Mouse (Mus musculus): ENCODE measurements around the gene Hmga2. TPM values are rescaled to one million over a fixed set of nuclear protein-coding genes. Genes with fewer than 3 reads are reported as not detected.

Hmga2 gene
- total RNA-seq, 2 experiments from 2014 or later, result 0.21 TPM; not detected in 1

GRCm38 (mm10) chr10:120429758-120430259 is 46.5 kb downstream of the Hmga2 start:
- intact Hi-C loops (cut with DNase I), result loop anchor here (10.0 kb wide), 2 partner anchors 125 to 435 kb away; no protein-coding TSS in a partner anchor
- DNase-seq (ENCODE audit: low spot score in 2 of 2), result no peak

GRCm38 (mm10) chr10:120429199-120429551 is 47.1 kb downstream of the Hmga2 start:
- intact Hi-C loops (cut with DNase I), result loop anchor here (10.0 kb wide), 1 partner anchor 126 kb away; no protein-coding TSS in a partner anchor
- no peak for DNase-seq (ENCODE audit: low spot score in 2 of 2)

DNA sequence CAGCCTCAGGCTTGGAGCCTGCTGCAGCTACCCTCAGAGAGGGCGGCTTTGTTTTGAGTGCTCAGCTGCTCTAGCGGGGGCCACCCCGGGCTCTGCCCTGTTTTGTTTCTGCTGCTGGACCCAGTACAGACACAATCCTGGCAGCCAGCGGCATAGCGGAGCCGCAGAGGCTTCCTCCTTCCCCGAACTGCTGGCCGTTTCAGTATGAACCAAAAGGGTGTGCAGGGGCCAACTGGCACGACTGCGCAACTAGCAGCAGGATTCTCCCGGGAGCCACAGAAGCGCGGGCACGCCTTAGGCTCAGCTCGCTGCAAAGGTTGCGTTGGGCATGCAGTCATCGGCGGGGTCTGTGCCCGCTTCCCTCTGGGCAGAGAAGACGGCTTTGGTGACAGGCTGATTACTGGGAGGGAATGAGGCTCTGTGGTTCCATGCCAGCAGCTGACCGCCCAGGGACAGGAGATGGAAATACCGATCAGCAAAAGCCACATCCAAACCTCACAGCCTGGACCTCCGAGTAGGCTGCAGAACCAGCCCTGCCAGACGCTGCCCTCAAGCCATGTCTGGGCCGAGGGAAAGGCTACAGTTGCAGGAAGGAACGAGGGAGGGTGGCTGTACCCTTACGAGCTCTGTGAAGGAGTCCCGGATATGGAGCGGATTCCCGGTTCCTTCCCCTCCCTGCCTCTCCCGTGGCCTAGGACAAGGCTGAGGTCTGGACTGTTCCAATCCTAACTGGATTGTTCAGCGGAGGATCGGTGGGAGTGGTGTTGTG is 47.7 kb downstream of the Hmga2 start:
- DNase-seq (ENCODE audit: low spot score in 2 of 2), result peak; percentile 4 to 19
- intact Hi-C loops (cut with DNase I), result loop anchor here (10.0 kb wide), 1 partner anchor 126 kb away; no protein-coding TSS in a partner anchor

GRCm38 (mm10) chr10:120426086-120426610 is 50.1 kb downstream of the Hmga2 start:
- intact Hi-C loops (cut with DNase I), result loop anchor here (10.0 kb wide), 1 partner anchor 129 kb away; no protein-coding TSS in a partner anchor
- peak; percentile 3 to 9 for DNase-seq (ENCODE audit: low spot score in 2 of 2)

DNA sequence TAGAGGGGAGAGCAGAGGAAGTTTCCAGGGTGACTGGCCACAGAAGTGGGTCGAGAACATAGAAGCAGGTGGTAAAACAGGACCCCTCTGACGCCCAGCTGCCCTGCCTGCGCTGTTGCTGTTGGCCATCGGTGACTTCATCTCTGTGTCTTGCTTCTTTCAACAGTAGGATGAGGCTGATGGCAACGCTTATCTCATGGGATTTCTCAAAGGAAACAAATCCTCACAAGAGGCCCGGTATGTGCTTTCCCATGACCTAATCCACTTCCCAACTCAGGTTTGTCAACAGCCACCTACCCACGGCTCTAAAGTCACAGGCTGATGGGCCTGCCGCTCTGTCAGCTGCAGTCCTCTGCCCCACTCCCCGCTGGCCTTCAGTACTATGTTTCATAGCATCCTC is 52.3 kb downstream of the Hmga2 start:
- intact Hi-C loops (cut with DNase I), result loop anchor here (5.0 to 10.0 kb wide), 2 partner anchors 47 to 131 kb away; no protein-coding TSS in a partner anchor
- DNase-seq (ENCODE audit: low spot score in 2 of 2), result no peak

DNA sequence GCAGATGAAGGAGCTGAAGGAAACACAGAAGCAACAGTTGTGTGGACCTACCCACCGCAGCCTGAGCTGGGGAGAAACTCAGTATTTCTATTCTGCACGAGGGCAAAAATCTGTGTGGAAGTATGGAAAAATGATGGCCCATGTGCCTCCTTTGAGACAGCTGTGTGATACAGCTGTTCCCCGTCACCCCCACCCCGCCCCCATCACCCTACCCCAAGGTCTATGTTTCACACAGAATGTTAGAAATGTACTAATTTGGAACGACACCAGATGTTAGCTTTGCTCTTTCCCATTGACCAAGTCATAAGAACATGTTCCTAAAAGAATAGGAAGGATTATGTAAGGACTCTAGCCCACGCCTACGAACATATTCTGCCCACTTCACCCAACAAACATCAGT is 53.0 kb downstream of the Hmga2 start:
- no peak for DNase-seq (ENCODE audit: low spot score in 2 of 2)
- intact Hi-C loops (cut with DNase I), result loop anchor here (5.0 to 10.0 kb wide), 2 partner anchors 46 to 132 kb away; no protein-coding TSS in a partner anchor

DNA sequence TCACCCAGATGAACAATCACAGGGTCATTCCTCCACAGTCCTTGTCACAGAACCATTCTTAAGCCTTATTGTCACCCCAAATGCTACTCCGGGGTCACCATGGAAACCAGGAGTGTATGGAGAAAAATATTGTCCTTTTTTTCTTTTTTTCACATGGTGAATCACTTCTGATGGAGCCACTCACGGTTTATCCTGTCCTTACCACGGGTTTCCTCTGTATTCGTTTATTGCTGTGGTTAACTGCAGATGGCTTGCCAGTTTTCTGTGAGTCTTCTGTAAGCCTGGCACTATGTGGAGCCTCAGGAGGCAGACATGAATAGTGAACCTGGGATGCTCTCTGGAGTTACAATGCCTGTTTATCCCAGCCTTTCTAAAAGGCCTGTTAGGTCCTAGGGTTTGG is 53.4 kb downstream of the Hmga2 start:
- no peak for DNase-seq (ENCODE audit: low spot score in 2 of 2)
- intact Hi-C loops (cut with DNase I), result loop anchor here (5.0 to 10.0 kb wide), 2 partner anchors 46 to 132 kb away; no protein-coding TSS in a partner anchor

- intact Hi-C loops (cut with DNase I), result loop anchor here (5.0 to 10.0 kb wide), 2 partner anchors 45 to 133 kb away; no protein-coding TSS in a partner anchor
- peak; percentile 50 to 80 for DNase-seq (ENCODE audit: low spot score in 2 of 2)
These were observed 54.2 kb downstream of the Hmga2 start for GRCm38 (mm10) chr10:120422050-120422449.

GRCm38 (mm10) chr10:120420971-120421629 is 55.2 kb downstream of the Hmga2 start:
- no peak for DNase-seq (ENCODE audit: low spot score in 2 of 2)
- intact Hi-C loops (cut with DNase I), result loop anchor here (5.0 to 10.0 kb wide), 2 partner anchors 44 to 134 kb away; no protein-coding TSS in a partner anchor

DNA sequence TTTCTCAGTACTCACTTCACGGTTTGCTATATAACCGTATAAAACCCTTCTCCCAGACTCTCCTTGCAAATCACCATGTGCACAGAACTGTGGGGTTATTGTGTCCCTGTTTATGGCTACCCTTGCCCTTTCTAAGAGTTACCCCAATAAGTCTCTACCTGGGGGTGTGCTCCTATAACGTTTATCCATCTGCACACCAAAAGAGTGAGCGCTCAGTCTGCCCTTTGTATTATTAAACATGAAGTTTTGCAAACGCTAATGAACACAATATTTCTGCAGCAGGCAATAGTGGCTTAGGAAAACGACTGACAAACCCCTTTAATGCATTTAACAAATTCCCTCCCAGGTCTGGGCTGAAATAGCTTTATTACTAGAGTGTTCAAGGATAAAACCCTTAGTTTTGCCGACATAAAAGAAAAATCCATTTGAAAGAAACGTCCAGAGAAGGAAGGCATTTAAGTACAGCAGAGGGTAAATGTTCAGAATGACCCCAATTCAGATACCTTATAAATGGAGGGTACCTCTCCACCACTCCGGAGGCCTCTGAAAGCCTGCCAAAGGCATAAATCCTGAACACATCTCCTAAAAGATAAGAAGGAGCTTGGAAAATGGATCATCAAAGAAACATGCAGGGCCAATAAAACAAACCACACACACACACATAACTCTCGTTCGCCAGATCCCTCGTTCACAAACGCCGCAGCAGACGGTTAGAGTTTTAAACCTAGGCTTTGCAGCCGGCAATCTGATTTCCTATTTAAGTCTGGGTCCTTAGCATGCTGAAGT is 57.3 kb downstream of the Hmga2 start:
- DNase-seq (ENCODE audit: low spot score in 2 of 2), result no peak
- intact Hi-C loops (cut with DNase I), result no loop called here

- intact Hi-C loops (cut with DNase I), result no loop called here
- DNase-seq (ENCODE audit: low spot score in 2 of 2), result no peak
These were observed 58.1 kb downstream of the Hmga2 start for GRCm38 (mm10) chr10:120418211-120418610.

GRCm38 (mm10) chr10:120417488-120418118 is 58.7 kb downstream of the Hmga2 start:
- intact Hi-C loops (cut with DNase I), result no loop called here
- DNase-seq (ENCODE audit: low spot score in 2 of 2), result no peak

DNA sequence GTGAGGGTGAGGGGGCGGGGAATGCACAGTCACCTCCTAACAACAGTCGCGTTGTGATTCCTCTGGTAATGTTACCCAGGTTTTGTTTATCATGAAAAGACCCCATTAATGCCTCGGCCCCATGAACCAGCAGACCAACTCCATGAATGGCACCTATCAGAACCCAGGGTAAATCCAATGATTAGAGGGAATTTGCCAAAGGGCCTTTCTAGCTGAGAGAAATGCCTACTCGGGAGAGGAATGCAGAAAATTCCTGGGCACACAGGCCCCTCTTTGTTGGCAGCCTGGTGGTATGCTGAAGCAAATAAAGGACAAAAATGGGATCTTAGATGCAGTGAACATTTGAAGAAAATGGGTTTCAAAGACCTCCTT is 59.2 kb downstream of the Hmga2 start:
- intact Hi-C loops (cut with DNase I), result no loop called here
- DNase-seq (ENCODE audit: low spot score in 2 of 2), result no peak

- no peak for DNase-seq (ENCODE audit: low spot score in 2 of 2)
- intact Hi-C loops (cut with DNase I), result no loop called here
These were observed 59.6 kb downstream of the Hmga2 start for GRCm38 (mm10) chr10:120416628-120417027.

DNA sequence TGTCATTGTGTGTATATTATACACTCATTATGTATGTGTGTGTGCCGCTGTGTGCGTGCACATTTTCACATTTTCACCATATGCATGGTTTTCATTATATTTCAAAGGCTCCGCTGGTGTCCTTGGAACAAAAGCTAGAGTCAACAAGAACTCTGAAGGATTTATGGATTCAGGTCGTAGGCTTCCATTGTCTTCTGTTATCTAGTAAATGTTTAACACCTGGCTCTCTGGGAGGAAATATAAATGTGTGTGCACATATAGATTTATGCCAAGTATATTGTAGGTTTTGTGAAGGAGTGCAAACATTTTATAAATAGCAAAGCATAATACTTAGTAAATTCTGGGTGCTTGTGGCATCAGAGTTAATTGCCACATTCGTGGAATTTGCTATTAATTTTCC is 64.1 kb downstream of the Hmga2 start:
- no peak for DNase-seq (ENCODE audit: low spot score in 2 of 2)
- intact Hi-C loops (cut with DNase I), result no loop called here

GRCm38 (mm10) chr10:120410958-120411357 is 65.3 kb downstream of the Hmga2 start:
- DNase-seq (ENCODE audit: low spot score in 2 of 2), result no peak
- intact Hi-C loops (cut with DNase I), result no loop called here

GRCm38 (mm10) chr10:120409131-120409530 is 67.1 kb downstream of the Hmga2 start:
- no peak for DNase-seq (ENCODE audit: low spot score in 2 of 2)
- intact Hi-C loops (cut with DNase I), result no loop called here

DNA sequence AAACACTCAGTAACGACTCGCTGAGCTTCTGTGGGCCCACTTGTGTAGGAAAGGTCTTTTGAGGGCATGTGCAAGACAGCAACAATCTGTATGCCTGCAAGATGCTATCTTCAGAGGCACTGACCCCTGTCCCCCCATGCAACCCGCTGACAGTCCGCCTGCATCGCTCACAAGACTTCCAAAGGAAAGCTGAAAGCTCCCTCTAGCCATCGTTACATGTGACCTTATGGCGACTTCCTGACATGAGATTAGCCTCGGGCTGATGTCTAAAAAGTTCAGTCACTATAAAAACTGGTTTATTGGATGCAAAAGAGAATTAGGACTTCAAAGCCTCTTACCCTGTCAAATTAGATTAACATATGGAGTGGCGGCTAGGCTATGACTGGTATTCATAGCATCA is 69.0 kb downstream of the Hmga2 start:
- DNase-seq (ENCODE audit: low spot score in 2 of 2), result no peak

GRCm38 (mm10) chr10:120406038-120406437 is 70.2 kb downstream of the Hmga2 start:
- intact Hi-C loops (cut with DNase I), result no loop called here
- no peak for DNase-seq (ENCODE audit: low spot score in 2 of 2)

More for the DNA sequence above, 69.0 kb downstream of the Hmga2 start:
- intact Hi-C loops (cut with DNase I), result no loop called here
